Mouse (Mus musculus) ZHBTc4 (cell line): ENCODE measurements around the gene Hrct1.

Source experiments
- DNase-seq: peaks from one replicate; pipeline ENCODE4 v3.0.0-alpha.2; 2011; ENCODE audit warnings: low read depth, low spot score

Gene Hrct1

DNA sequence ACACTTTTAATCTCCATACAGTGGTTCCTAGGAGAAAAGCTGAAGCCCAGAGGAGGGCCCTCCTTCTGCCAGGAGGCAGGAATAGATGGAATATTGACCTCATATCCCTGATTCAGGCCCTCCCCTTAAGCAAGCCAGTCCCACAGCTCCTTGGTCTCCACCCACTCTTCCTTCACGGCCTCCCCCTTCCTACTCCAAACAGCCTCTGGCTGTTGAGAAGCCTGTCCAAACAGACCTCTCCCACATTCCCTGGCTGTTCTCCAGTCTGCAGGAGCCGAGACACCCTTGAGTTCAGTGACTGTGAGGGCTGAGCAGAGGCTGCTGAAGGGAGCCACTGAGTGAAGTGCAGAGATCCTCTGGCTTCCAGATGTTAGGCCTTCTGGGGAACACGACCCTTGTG lies at the start of gene Hrct1:
Gene Hrct1, plus strand, starts transcription at position 194 of the 400 bp plus-strand sequence.
- peak; percentile 75 for DNase-seq

DNA sequence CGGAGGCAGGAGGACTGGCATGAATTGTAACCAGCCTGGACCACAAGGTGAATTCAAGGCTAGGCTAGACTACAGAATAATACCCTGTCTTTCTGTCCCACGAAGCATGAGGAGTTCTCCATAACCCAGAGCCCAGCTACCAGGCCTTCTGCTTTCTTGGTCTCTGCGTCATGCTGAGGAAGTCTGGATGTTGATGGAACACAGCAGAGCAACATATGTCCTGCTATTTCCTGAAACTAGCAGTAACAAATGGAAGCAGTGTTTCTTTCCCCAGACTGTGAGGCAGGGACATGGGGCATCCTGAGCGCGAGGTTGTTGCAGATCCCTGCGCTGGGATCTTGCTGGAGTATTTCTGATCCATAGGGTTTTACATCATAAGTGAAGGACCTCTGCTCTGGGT lies 48.4 kb upstream of the Hrct1 start:
- DNase-seq: no peak

DNA sequence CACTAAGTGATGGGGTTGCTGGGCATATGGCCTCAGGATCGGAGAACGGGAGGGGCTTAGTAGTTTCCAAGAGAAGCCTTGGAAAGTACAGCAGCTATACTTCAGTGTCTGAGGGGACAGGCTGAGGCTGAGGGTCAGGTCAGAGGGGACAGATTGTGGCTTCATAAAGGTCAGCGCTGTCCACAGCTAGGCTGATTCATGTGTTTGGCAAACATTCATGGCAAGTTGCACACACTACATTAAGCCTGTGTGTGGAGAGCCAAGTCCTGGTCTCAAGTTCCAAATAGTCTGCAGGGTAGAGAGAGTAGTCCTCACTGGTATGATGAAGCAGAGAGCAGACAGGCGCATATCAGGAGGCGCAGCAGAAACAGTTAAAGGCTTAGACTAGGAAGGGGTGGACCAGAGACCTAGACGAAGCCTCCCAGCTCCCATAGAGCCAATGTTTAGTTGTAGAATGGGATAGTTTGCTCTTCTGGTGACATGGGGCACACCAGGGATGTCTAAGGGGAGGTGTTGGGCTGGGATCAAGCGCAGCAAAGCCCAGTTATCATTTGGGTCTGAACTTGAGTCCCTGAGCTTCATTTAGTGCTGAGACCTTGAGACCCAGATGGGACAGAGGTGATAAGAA lies 47.5 kb upstream of the Hrct1 start:
- DNase-seq: no peak

DNA sequence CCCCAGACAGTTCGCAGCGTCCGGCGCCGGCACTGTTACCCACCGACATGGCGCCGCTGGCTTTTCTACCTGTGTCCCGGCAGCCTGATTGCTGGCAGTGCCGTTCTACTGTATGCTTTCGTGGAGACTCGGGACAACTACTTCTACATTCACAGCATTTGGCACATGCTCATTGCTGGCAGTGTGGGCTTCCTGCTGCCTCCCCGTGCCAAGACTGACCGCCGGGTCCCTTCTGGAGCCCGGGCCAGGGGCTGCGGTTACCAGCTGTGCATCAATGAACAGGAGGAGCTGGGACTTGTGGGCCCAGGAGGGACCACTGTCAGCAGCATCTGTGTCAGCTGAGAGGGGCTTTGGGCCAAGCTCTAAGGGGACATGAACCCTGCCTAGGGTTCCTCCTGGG lies 37.0 kb upstream of the Hrct1 start:
- DNase-seq: no peak

DNA sequence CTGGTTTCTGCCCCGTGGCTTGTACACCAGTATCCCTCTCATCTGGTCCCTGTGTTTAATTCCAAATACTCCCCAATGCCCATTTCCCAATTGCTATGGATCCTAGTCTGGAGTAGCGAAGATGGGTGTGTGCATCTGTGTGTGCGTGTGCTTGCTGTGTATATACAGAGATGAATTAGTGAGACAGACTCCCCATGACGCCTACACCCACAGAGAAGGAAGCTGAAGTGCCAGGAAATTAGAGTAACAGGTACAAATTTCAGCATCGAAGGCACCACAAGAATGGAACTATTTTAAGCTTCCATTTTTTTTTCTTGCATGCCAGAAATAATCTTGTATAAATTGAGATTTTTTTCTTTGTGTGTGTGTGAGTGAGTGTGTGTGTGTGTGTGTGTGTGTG lies 36.0 kb upstream of the Hrct1 start:
- no peak for DNase-seq

DNA sequence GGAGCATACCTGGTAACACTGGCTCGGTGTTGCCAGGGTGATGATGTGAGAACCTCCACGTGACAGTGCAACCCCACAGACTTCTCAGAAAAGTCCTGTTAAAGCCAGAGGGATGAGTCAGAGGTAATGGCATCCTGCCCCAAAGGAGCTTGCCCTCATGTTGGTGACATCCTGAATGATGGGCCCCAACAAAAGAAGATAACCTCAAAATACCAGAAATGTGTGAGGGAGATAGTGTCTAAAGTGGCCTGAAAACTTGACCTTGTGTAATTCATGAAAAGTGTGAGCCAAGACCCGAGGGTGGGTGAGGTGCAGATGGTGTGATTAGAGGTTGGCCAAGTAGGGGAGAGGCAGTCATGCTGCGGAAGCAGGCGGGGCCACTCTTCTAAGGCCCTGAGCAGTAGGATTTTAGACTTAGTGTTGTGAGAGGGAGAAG lies 33.2 kb upstream of the Hrct1 start:
- peak; percentile 23 for DNase-seq

DNA sequence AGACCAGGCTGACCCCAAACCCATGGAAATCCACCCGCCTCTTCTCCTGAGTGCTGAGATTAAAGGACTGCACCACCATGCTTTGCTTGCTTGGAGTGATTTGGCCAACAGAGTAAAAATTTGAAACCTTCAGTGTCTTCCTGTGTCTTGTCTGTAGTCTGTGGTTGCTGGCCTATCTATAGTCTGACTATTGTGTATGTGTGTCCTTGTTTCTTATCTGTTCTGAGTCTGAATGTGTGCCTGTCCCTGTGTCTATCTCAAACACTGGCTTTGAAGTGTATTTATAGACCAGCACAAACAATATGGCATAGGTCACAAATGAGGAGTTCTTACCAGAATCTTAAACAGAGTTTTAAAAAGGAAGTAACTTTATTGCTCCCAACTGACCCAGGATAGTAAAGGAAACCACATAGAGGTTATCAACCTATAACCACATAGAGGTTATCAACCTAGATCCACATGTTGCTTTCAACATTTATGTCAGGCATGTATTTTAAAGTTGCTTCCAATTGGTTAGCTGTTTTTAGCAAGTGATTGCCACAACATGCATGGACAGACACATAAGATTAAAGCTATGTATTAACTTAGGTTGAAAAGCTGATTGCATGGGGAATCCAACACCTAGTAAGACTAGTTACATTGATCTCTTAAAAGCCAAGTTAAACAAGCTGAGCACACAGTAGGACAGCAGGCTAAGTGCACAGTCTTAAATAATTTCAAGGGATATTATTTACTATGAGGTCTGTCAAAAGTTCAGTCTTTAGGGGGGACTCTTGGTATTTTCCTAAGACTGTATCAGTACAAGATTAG lies 32.3 kb upstream of the Hrct1 start:
- no peak for DNase-seq

DNA sequence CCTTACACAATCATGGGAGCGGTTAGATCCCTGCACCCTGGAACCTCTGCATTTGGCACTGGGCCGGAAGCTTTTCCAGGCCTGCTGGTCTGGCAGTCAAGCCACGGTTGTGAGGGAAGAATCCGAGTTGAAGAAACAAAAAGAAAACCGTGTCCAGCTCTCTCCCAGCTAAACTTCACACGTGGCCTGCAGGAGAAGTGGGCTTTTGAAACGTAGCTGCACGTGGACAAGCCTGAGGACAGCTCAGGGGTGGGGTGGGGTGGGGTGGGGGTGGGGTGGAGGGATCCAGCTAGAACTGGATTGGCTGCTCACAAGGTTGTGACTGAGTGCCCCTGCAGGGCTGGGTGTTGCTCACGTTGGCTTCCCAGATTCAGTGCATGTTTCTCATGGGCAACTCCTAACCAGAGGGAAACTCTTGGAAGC lies 31.7 kb upstream of the Hrct1 start:
- peak; percentile 37 for DNase-seq

DNA sequence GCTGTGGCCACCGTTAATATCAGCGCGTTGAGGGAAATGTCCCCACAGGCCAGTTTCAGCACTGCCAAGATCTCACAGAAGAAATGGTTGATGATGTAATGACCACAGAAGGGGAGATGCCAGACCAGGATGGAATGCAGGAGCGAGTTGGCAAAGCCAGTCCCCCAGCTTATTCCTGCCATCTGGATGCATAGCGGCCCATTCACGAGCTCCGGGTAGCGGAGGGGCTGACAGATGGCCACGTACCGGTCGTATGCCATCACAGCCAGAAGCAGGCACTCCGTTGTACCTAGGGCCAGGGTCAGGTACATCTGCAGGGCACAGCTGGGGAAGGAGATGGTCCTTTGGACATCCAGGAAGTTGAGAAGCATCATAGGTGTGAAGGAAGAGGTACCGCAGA lies 30.4 kb upstream of the Hrct1 start:
- no peak for DNase-seq

DNA sequence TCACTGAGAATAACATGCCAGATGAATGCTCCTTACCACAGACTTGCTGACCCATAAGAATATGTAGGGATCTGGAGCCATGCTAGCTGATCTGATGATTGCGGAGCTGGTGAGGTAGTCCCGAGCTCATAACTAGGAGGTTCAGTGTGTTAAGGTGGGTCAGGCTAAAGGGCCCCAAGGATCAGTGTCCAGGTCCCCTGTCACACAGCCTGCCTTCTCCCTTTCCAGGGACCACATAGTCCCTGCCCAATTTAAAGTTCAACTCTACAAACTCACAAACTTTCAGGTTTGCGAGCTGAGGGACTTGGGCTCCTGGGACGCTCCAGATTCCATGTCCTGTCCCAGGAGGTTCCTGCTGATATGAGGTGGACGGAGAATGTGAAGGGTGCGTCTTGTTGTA lies 26.3 kb upstream of the Hrct1 start, which contains the start of gene Olfr70:
Gene Olfr70, minus strand, starts transcription at position 101 of the 400 bp plus-strand sequence.
- DNase-seq: no peak

DNA sequence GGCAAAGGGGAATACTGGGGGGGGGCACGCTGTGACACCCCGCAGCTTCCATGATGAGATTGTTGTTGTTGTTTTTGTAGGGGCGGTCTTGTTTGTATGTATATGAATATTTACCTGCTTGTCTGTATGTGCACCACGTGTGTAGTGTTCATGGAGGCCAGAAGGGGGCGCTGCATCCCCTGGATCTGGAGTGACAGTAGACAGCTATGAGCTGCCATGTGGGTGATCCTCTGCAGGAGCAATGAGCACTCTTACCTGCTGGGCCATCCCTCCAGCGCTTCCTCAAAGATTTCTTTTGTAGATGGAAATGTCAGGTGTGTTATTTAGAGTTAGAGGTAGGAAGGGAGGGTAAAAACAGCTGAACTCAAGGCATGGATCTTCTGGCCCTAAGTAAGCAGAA lies 23.5 kb upstream of the Hrct1 start:
- peak; percentile 83 for DNase-seq

DNA sequence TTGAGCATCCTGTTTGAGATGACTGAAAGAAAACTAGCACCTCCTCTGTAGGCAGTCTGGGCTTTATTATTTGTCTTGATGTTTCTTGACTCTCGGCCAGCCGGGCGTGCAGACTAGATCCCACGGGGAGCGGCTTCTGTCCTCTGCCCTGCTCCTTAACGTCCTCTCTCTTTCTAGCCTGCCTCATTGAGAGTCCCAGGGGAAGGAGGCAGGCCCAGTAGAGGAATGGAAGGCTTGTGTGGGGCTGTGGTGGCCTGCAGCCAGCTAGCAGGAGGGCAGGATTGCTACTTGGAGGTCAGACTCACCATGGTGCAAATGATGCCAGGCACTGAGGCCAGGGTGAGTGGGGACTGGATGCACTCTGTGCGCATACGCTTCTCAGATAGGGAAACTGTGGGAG lies 23.1 kb upstream of the Hrct1 start:
- DNase-seq: no peak

DNA sequence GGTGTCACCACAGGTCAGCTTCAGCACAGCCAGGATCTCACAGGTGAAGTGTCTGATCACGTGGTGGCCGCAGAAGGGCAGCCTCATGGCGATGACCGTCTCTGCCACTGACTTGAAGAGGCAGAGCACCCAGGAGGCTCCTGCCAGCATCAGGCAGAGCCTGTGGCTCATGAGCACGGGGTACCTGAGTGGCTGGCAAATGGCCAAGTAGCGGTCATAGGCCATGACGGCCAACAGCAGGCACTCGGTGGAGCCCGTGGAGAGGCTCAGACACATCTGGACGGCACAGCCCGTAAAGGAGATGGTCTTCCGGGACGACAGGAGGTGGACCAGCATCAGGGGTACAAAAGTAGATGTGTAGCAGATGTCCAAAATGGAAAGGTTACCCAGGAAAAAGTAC lies 21.0 kb upstream of the Hrct1 start:
- DNase-seq: no peak

DNA sequence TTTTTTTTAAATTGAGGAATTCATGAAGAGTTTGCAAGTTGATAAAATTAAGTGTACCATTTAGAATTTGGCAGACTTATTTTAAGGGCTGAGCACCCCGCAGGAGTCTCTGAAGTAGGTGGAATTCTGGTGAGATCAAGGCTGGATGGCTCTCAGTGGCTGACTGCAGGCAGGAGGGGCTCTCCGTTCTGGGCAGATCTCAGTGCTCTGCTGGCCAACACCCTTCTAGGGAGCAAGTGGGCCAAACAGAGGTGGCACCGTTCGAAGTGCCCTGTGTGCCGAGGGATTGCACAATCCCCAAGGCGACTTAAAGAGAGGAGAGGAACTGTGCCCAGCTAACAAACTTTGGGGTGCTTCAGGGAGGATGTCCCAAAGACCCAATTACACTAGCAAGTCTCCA lies 17.1 kb upstream of the Hrct1 start, which contains the start of gene Olfr71:
Gene Olfr71, minus strand, starts transcription at position 387 of the 400 bp plus-strand sequence.
- no peak for DNase-seq

DNA sequence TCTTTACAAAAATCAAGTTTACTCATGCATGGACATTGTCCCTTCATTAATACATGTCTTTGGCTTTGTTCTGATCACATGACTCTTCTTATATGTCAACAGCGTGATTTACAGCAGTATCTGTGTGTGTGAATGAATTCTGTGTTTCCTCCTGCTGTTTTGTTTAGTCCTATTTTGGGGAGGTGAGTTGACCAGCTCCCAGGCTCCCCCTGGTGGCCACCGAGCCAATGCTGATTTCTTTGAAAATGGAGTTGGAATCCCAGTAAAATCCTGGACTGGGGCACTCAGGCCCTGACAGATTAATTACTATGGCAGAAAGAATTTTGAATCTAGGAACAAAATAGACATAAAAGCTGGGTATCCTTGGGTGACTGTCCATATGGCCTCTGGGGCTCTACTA lies 15.2 kb upstream of the Hrct1 start:
- peak; percentile 76 for DNase-seq

DNA sequence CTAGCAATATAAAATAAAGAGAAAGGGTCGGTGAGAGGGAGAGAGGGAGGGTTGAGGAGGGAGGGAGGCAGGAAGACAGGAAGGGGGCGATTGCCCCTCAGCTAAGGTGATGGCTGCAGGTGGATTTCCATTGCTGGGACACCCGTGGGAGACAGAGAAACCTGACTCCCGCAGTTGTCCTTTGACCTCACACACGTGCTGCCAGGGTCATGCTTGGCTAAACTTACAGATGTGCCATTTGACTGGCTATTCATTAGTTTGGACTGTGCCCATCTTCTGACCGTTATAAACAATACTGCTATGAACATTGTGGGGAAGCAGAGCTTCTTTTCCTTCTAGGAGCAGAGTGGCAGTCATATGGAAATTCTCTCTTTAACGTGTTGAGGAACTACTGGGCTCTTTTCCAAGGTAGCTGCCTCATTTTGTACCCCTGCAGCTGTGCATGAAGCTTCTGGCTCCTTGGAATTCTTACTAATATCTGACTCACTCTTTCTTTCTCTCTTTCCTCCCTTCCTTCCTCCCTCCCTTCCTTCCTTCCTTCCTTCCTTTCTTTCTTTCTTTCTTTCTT lies 13.3 kb upstream of the Hrct1 start:
- no peak for DNase-seq

DNA sequence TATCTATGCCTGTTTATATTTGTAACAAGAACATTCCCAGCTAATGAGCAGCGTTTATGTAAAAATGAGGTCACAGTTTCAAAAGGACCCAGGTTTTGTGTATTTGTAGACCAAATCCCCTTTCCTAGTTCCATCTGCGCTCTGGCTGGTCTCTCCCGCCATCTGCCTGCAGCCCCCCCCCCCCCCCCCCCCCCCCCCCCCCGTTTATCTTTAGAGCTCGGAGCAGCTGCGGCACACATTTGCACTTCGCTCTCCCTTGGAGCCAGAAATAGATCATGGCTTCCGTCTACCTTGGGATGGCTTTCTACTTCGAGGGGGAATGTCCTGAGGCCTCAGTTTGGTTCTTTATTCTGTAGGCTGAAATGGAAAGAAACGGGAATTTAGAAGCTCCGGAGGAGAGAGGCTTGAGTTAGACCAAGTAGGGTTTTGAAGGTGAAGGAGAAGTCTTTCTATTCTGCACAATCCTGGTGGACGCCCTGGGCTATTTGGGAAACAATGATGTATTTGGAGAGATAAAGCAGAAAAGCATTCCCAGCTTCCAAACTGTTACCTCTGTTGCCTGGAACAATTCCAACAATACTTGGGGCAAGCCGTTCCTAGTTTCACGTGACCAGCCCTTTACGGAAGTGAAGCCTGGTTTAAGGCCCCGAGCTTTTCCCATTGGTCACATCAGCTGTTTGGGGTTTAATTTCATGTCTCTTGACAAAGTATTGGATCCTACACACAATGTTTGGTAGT lies 6.3 kb upstream of the Hrct1 start:
- DNase-seq: peak; percentile 82

DNA sequence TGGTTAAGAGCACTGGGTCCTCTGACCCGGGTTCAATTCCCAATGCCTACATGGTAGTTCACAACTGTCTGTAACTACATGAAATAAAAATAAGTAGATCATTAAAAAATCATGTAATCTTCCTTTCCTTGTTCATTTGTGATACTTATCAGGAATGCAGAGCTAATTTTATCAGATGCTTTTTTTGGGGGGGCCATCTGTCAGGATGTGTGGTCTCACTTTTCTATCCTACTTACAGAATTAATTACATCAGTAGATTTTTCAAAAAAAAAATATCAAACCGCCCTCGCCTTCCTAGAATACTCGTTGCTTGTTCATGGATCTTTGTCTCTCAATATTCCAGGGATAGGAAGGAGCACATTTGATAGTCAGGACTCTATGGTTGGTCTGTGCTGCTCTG lies 4.8 kb upstream of the Hrct1 start:
- DNase-seq: no peak

DNA sequence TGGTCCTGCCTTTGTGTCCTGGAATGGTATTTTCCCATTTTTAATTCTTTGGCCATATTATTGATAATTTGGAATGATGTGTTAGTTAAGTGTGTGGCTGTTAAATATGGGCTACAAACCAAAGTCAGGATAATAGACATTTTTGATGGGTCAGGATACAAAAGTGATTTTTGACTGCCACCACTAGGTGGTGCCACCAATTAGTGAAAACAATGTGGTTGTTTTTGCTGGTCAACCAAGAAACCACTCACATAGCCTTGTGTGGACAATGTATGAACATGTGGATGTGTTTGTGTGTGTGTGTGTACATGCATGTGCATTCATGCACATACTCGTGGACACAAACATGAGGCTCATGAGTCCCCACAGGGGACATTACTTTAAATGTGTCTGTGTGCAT lies 2.2 kb upstream of the Hrct1 start:
- DNase-seq: peak; percentile 68

DNA sequence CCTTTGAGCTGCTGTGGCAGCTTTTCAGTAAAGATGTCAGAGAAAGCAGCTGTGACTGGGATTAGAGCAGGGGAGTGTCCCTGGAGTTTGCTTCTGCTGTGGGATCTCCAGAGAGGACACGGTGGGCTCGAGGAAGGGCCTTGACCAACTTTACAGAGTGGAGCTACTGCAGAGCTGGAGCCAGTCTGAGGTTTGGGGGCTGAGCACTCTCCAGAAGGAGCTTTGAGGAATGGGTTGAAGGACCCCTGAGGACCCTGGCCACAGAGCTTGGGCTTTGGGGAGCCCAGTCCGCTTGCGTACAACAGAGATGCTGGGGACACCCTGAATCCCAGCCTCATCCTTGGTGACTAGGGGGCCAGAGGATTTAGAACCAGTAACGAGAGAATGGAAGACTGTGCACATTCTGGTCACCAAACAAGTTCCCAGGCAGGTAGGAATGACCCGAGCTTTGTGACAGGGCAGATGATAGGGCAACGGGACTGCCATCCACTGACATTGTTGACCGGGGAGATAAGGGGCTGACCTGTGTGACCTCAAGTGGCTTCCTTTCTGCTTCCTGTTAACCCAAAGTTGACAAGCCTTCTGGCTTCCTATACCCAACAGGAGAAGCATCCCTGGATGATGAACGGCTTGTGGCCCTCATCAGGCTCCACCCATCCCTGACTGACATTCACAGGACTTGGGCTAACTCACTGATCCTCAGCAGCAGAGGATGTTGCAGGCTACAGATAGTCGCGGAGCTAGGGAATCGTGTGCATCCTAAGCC lies 577 bp upstream of the Hrct1 start:
- DNase-seq: no peak
